Mouse (Mus musculus): ENCODE data around the gene Bicc1.

DNA sequence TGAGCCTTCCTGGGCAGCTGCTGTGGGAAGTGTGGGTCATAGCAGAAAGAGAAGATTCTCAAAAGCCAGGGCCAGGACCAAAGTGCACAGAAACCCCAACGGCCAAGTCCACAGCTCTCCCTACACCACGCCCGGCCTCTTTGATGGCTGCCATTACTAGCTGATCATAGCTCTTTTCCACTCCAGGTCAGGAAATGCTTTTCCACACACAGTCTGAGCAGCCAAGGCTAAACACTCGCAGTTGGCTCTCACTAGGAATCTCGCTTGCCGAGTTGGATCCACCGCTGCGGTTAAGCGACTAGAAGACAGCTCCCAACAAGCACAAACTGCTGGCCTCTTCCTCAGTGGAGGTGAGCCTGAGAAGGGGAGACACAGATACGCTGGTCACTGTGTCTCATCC lies 10.3 kb upstream of the Bicc1 start:
- no peak for TF ChIP-seq POLR2A (IDR thresholded peaks at IDR 0.05; ENCODE audit: low read depth, low read length)
- no peak for TF ChIP-seq CTCF (conservative IDR thresholded peaks at IDR 0.05; ENCODE audit: insufficient read depth, insufficient read length, low read depth, low read length)
